Mouse (Mus musculus) lung, embryonic 16.5 days (tissue): ENCODE results near the gene Exog. TPM values are rescaled to one million over a fixed set of nuclear protein-coding genes. Genes with fewer than 3 reads are reported as not detected.

Source experiments
- ATAC-seq: fragments of 200-750 bp; cut with Nextera tagmentation; 2 replicates; pipeline ENCODE4 v1.8.0; 2017; ENCODE audit warnings: low read depth, mild to moderate bottlenecking, moderate library complexity
- H3K27ac ChIP-seq: fragments of 300-500 bp; sonication (generic); 2 replicates; pipeline ENCODE4 v1.5.1; 2014; ENCODE audit warnings: mild to moderate bottlenecking, control low read depth, low read length
- H3K27me3 ChIP-seq: fragments of 300-500 bp; sonication (generic); 2 replicates; pipeline ENCODE4 v1.6.1; 2014; ENCODE audit warnings: low read depth, low read length, mixed read lengths; ENCODE audit not compliant: control insufficient read depth, insufficient read depth
- H3K36me3 ChIP-seq: fragments of 300-500 bp; sonication (generic); 2 replicates; pipeline ENCODE4 v1.6.1; 2014; ENCODE audit warnings: low read length; ENCODE audit not compliant: control insufficient read depth, insufficient read depth
- H3K4me1 ChIP-seq: fragments of 300-500 bp; sonication (generic); replicated peaks from 2 replicates; pipeline ENCODE4 v1.6.1; 2014; ENCODE audit warnings: low read length, mixed read lengths; ENCODE audit not compliant: control insufficient read depth, insufficient read depth
- H3K4me2 ChIP-seq: fragments of 300-500 bp; sonication (generic); 2 replicates; pipeline ENCODE4 v1.6.1; 2014; ENCODE audit warnings: low read depth, low read length, control low read depth
- H3K4me3 ChIP-seq: fragments of 300-500 bp; sonication (generic); 2 replicates; pipeline ENCODE4 v1.5.1; 2014; ENCODE audit warnings: mild to moderate bottlenecking, low read length, control low read depth
- H3K9ac ChIP-seq: fragments of 300-500 bp; sonication (generic); 2 replicates; pipeline ENCODE4 v1.6.1; 2014; ENCODE audit warnings: low read length, control low read depth
- H3K9me3 ChIP-seq: fragments of 300-500 bp; sonication (generic); 2 replicates; pipeline ENCODE4 v1.6.1; 2016; ENCODE audit warnings: low read length; ENCODE audit not compliant: control insufficient read depth
- WGBS: fragments of 180-500 bp; shearing (Covaris S2); extraction: QIAGEN DNeasy Blood & Tissue Kit; methylation state at CpG from one replicate; pipeline ENCODE4 v1.1.7; 2014; 5-methylcytosine and 5-hydroxymethylcytosine counted together
- polyA plus RNA-seq: library from polyadenylated mRNA; unstranded; fragments of >200 nt; fragmentation: Nextera tagmentation; extraction: Ambion mirVana; gene quantifications from 2 replicates; pipeline ENCODE4 v1.2.1, GENCODE M21; 2015

Exog gene
- polyA plus RNA-seq, 1 experiment from 2014 or later: 27.3 TPM

- Histone ChIP-seq H3K9me3 (no peaks in the 10 kb centered on the region), H3K9ac (no peak overlapping the region), H3K4me2 (no peak overlapping the region), H3K27me3 (no peaks in the 10 kb centered on the region), H3K4me1 (no peaks in the 10 kb centered on the region; the same call in 1 of the 2 replicates), H3K36me3 (no peaks in the 10 kb centered on the region), H3K27ac (no peak overlapping the region), H3K4me3 (no peak overlapping the region)
- 77% methylated on average over 9 of the region's 9 CpGs for WGBS
- ATAC-seq: no peak
These were observed 68.2 kb downstream of the Exog start for GRCm38 (mm10) chr9:119512993-119513392.

GRCm38 (mm10) chr9:119513816-119514215, 69.1 kb downstream of the Exog start:
- H3K9ac ChIP-seq: no peak overlapping the region
- H3K27me3 ChIP-seq: no peaks in the 10 kb centered on the region
- H3K4me2 ChIP-seq: no peak overlapping the region
- H3K36me3 ChIP-seq: no peaks in the 10 kb centered on the region
- no peak overlapping the region for H3K27ac ChIP-seq
- H3K4me1 ChIP-seq: no peaks in the 10 kb centered on the region; the same call in 1 of the 2 replicates
- H3K9me3 ChIP-seq: no peaks in the 10 kb centered on the region
- no peak overlapping the region for H3K4me3 ChIP-seq
- 88% methylated on average over 8 of the region's 8 CpGs for WGBS
- ATAC-seq: no peak

GRCm38 (mm10) chr9:119514986-119515385, 70.2 kb downstream of the Exog start:
- Histone ChIP-seq H3K27ac (no peak overlapping the region), H3K36me3 (no peaks in the 10 kb centered on the region)
- no peak for ATAC-seq

More at GRCm38 (mm10) chr9:119514986-119515385, 70.2 kb downstream of the Exog start:
- 80% methylated on average over 8 of the region's 8 CpGs for WGBS
- Histone ChIP-seq H3K27me3 (no peaks in the 10 kb centered on the region), H3K4me1 (no peaks in the 10 kb centered on the region; the same call in 1 of the 2 replicates), H3K9ac (no peak overlapping the region), H3K4me2 (no peak overlapping the region), H3K4me3 (no peak overlapping the region), H3K9me3 (no peaks in the 10 kb centered on the region)

Other genes starting within 250 kb of the Exog start
- not detected in 2 replicates for gene Slc22a13, start 235.8 kb upstream of the Exog start, polyA plus RNA-seq
- 9.3 and 9.8 TPM in 2 replicates for gene Oxsr1, start 122.5 kb upstream of the Exog start, polyA plus RNA-seq
- gene Acaa1a, start 105.3 kb upstream of the Exog start, polyA plus RNA-seq: 111 and 123 TPM in 2 replicates
- 36.5 and 36.9 TPM in 2 replicates for gene Myd88, start 103.5 kb upstream of the Exog start, polyA plus RNA-seq
- gene Xylb, start 87.6 kb upstream of the Exog start, polyA plus RNA-seq: 5.1 and 5.2 TPM in 2 replicates
- gene Slc22a14, start 79.4 kb upstream of the Exog start, polyA plus RNA-seq: 0.06 and 0.13 TPM in 2 replicates
- 7.1 and 10.8 TPM in 2 replicates for gene Acvr2b, start 42.8 kb upstream of the Exog start, polyA plus RNA-seq
- gene Scn5a, start 134.1 kb downstream of the Exog start, polyA plus RNA-seq: 0.67 and 0.80 TPM in 2 replicates